Mouse (Mus musculus) erythroid progenitor cell, adult 5-6 weeks (primary cell): ENCODE measurements around the gene Hexim1. TPM values are rescaled to one million over a fixed set of nuclear protein-coding genes. Genes with fewer than 3 reads are reported as not detected.

Source experiments
- ATAC-seq: replicated peaks from 2 replicates; pipeline ENCODE4 v1.8.0; 2016; ENCODE audit warnings: moderate number of reproducible peaks, mild to moderate bottlenecking, moderate TSS enrichment, inconsistent platforms; ENCODE audit not compliant: poor library complexity, low FRiP score, severe bottlenecking
- total RNA-seq, 2 experiments: library from RNA; stranded (forward) in 1 of 2; stranded (reverse) in 1 of 2; fragments of 150-400 nt in 1 of 2; fragments of 186-747, 209-891 nt in 1 of 2; gene quantifications; 2 replicates each; pipeline versions ENCODE4 v1.2.3 to v1.2.4; 2015 to 2017; ENCODE audit warnings: low replicate concordance in 2 of 2

The Hexim1 gene
- total RNA-seq (2015; ENCODE audit: low replicate concordance) (7.5 and 14.1 TPM in 2 replicates), total RNA-seq (2017; ENCODE audit: low replicate concordance) (20.8 and 26.7 TPM in 2 replicates)

GRCm38 (mm10) chr11:103116008-103116818 lies at the start of gene Hexim1:
Gene Hexim1 (plus strand): TSS chr11:103116231.
- peak; percentile 83 for ATAC-seq

- no peak for ATAC-seq
These were observed 49.0 kb upstream of the Hexim1 start for GRCm38 (mm10) chr11:103067051-103067361.

- ATAC-seq = no peak
These were observed 48.5 kb upstream of the Hexim1 start for GRCm38 (mm10) chr11:103067457-103068001.

- no peak for ATAC-seq
These were observed 47.8 kb upstream of the Hexim1 start for GRCm38 (mm10) chr11:103068272-103068671.

- ATAC-seq = no peak
These were observed 47.1 kb upstream of the Hexim1 start for GRCm38 (mm10) chr11:103068884-103069283.

GRCm38 (mm10) chr11:103069731-103070130 lies 46.3 kb upstream of the Hexim1 start:
- ATAC-seq = no peak

- no peak for ATAC-seq
These were observed 45.6 kb upstream of the Hexim1 start for GRCm38 (mm10) chr11:103070322-103070880.

- ATAC-seq = no peak
These were observed 42.4 kb upstream of the Hexim1 start for GRCm38 (mm10) chr11:103073671-103074070.

GRCm38 (mm10) chr11:103074121-103074650 lies 41.8 kb upstream of the Hexim1 start:
- no peak for ATAC-seq

GRCm38 (mm10) chr11:103074796-103075323 lies 41.2 kb upstream of the Hexim1 start:
- no peak for ATAC-seq

- peak; percentile 87 for ATAC-seq
These were observed 40.0 kb upstream of the Hexim1 start for GRCm38 (mm10) chr11:103076010-103076409.

- no peak for ATAC-seq
These were observed 39.5 kb upstream of the Hexim1 start for GRCm38 (mm10) chr11:103076581-103076980.

- no peak for ATAC-seq
These were observed 37.9 kb upstream of the Hexim1 start for GRCm38 (mm10) chr11:103078131-103078530.

GRCm38 (mm10) chr11:103080323-103081091 lies 35.5 kb upstream of the Hexim1 start:
- no peak for ATAC-seq

GRCm38 (mm10) chr11:103081631-103082030 lies 34.4 kb upstream of the Hexim1 start:
- ATAC-seq = no peak

- no peak for ATAC-seq
These were observed 22.7 kb upstream of the Hexim1 start for GRCm38 (mm10) chr11:103093306-103093705.

- no peak for ATAC-seq
These were observed 21.9 kb upstream of the Hexim1 start for GRCm38 (mm10) chr11:103093862-103094833.

GRCm38 (mm10) chr11:103095107-103095670 lies 20.8 kb upstream of the Hexim1 start:
- no peak for ATAC-seq
